Mouse (Mus musculus): ENCODE measurements around the gene E2f1. TPM values are rescaled to one million over a fixed set of nuclear protein-coding genes. Genes with fewer than 3 reads are reported as not detected.

The E2f1 gene
- total RNA-seq, 2 experiments from 2014 or later, result 1.1 to 1.2 TPM

GRCm38 (mm10) chr2:154584931-154585601 is 15.4 kb upstream of the E2f1 start:
- intact Hi-C loops (cut with DNase I), result loop anchor here (5.0 kb wide), 1 partner anchor 33 kb away; the partner anchor contains the start of gene Actl10
- DNase-seq (ENCODE audit: low spot score), result no peak

- DNase-seq (ENCODE audit: low spot score), result no peak
Observed at GRCm38 (mm10) chr2:154583906-154584872, 14.5 kb upstream of the E2f1 start.

GRCm38 (mm10) chr2:154581421-154581820 is 11.7 kb upstream of the E2f1 start:
- intact Hi-C loops (cut with DNase I), result no loop called here
- no peak for DNase-seq (ENCODE audit: low spot score)

More at GRCm38 (mm10) chr2:154583906-154584872, 14.5 kb upstream of the E2f1 start:
- intact Hi-C loops (cut with DNase I), result no loop called here

- intact Hi-C loops (cut with DNase I), result no loop called here
- DNase-seq (ENCODE audit: low spot score), result peak; percentile 46
Observed at GRCm38 (mm10) chr2:154580586-154580985, 10.9 kb upstream of the E2f1 start.

- intact Hi-C loops (cut with DNase I), result no loop called here
Observed at GRCm38 (mm10) chr2:154577744-154578067, 8.0 kb upstream of the E2f1 start.

GRCm38 (mm10) chr2:154576876-154577743 is 7.4 kb upstream of the E2f1 start:
- intact Hi-C loops (cut with DNase I), result no loop called here
- no peak for DNase-seq (ENCODE audit: low spot score)

More at GRCm38 (mm10) chr2:154577744-154578067, 8.0 kb upstream of the E2f1 start:
- DNase-seq (ENCODE audit: low spot score), result no peak

GRCm38 (mm10) chr2:154574271-154574670 is 4.6 kb upstream of the E2f1 start:
- intact Hi-C loops (cut with DNase I), result no loop called here

GRCm38 (mm10) chr2:154572996-154573395 is 3.3 kb upstream of the E2f1 start:
- intact Hi-C loops (cut with DNase I), result no loop called here
- no peak for DNase-seq (ENCODE audit: low spot score)

More at GRCm38 (mm10) chr2:154574271-154574670, 4.6 kb upstream of the E2f1 start:
- DNase-seq (ENCODE audit: low spot score), result no peak

GRCm38 (mm10) chr2:154571976-154572375 is 2.3 kb upstream of the E2f1 start:
- DNase-seq (ENCODE audit: low spot score), result no peak
- intact Hi-C loops (cut with DNase I), result loop anchor here (2.0 kb wide), 1 partner anchor 29 kb away; no protein-coding TSS in a partner anchor

- DNase-seq (ENCODE audit: low spot score), result no peak
- intact Hi-C loops (cut with DNase I), result loop anchor here (2.0 kb wide), 1 partner anchor 30 kb away; no protein-coding TSS in a partner anchor
Observed at GRCm38 (mm10) chr2:154571266-154571665, 1.6 kb upstream of the E2f1 start.

- intact Hi-C loops (cut with DNase I), result loop anchor here (2.0 kb wide), 1 partner anchor 30 kb away; no protein-coding TSS in a partner anchor
- no peak for DNase-seq (ENCODE audit: low spot score)
Observed at GRCm38 (mm10) chr2:154570666-154571065, 974 bp upstream of the E2f1 start.

- intact Hi-C loops (cut with DNase I), result no loop called here
- no peak for DNase-seq (ENCODE audit: low spot score)
Observed at GRCm38 (mm10) chr2:154569071-154569748, 482 bp downstream of the E2f1 start.

GRCm38 (mm10) chr2:154568329-154569070 is 1.2 kb downstream of the E2f1 start:
- DNase-seq (ENCODE audit: low spot score), result no peak
- intact Hi-C loops (cut with DNase I), result no loop called here

GRCm38 (mm10) chr2:154567766-154568165 is 1.9 kb downstream of the E2f1 start:
- no peak for DNase-seq (ENCODE audit: low spot score)
- intact Hi-C loops (cut with DNase I), result no loop called here

GRCm38 (mm10) chr2:154566641-154567040 is 3.1 kb downstream of the E2f1 start:
- intact Hi-C loops (cut with DNase I), result no loop called here
- DNase-seq (ENCODE audit: low spot score), result no peak

GRCm38 (mm10) chr2:154565562-154565961 is 4.1 kb downstream of the E2f1 start:
- intact Hi-C loops (cut with DNase I), result no loop called here
- no peak for DNase-seq (ENCODE audit: low spot score)

- intact Hi-C loops (cut with DNase I), result no loop called here
Observed at GRCm38 (mm10) chr2:154563612-154564170, 6.0 kb downstream of the E2f1 start.

More at GRCm38 (mm10) chr2:154563612-154564170, 6.0 kb downstream of the E2f1 start:
- no peak for DNase-seq (ENCODE audit: low spot score)
